Mouse (Mus musculus) MEL (cell line): Measurements from ENCODE around the gene Ndufa5. TPM values are rescaled to one million over a fixed set of nuclear protein-coding genes. Genes with fewer than 3 reads are reported as not detected.
A peak's percentile ranks its signal among the peaks of the same experiment; 100 is the strongest.

Source experiments
- DNase-seq: peaks from one replicate; pipeline ENCODE4 v3.0.0; 2011; ENCODE audit warnings: low read depth, low spot score
- H3K27ac ChIP-seq: 2 replicates; pipeline ENCODE4 v1.5.1; 2012; ENCODE audit warnings: low read depth, mild to moderate bottlenecking, control low read depth, low read length, moderate library complexity; ENCODE audit not compliant: control insufficient read depth
- H3K27me3 ChIP-seq, 2 experiments: fragments of 150-350 bp in 1 of 2; sonication (generic) in 1 of 2; 2 replicates each; pipeline ENCODE4 v1.6.1; 2012; ENCODE audit warnings: low read length in 2 of 2, mild to moderate bottlenecking in 2 of 2, improper control_type of control experiment in 1 of 2, moderate library complexity in 1 of 2; ENCODE audit not compliant: insufficient read depth in 2 of 2, control insufficient read depth in 1 of 2
- H3K36me3 ChIP-seq, 2 experiments: 2 replicates each; pipeline ENCODE4 v1.6.1; 2012 to 2014; ENCODE audit warnings: low read length in 2 of 2, improper control_type of control experiment in 1 of 2, inconsistent platforms in 1 of 2, mild to moderate bottlenecking in 1 of 2; ENCODE audit not compliant: insufficient read depth in 2 of 2, control insufficient read depth in 1 of 2
- H3K4me1 ChIP-seq, 2 experiments: fragments of 150-350 bp in 1 of 2; sonication (generic) in 1 of 2; 2 replicates each; pipeline ENCODE4 v1.6.1; 2012; ENCODE audit warnings: low read length in 2 of 2, improper control_type of control experiment in 1 of 2, mild to moderate bottlenecking in 1 of 2; ENCODE audit not compliant: insufficient read depth in 2 of 2, control insufficient read depth in 1 of 2
- H3K4me3 ChIP-seq, 2 experiments: fragments of 150-350 bp in 1 of 2; sonication (generic) in 1 of 2; 2 replicates each; pipeline ENCODE4 v1.5.1; 2012; ENCODE audit warnings: low read depth in 2 of 2, low read length in 2 of 2, mild to moderate bottlenecking in 2 of 2, moderate library complexity in 2 of 2, control low read depth in 1 of 2, improper control_type of control experiment in 1 of 2; ENCODE audit not compliant: control insufficient read depth in 1 of 2, insufficient read depth in 1 of 2
- H3K79me2 ChIP-seq: 2 replicates; pipeline ENCODE4 v1.6.1; 2012; ENCODE audit warnings: mild to moderate bottlenecking, low read length, moderate library complexity; ENCODE audit not compliant: control insufficient read depth, poor library complexity, insufficient read depth
- H3K9ac ChIP-seq: 2 replicates; pipeline ENCODE4 v1.6.1; 2012; ENCODE audit warnings: low read depth, mild to moderate bottlenecking, control low read depth, low read length, moderate library complexity; ENCODE audit not compliant: control insufficient read depth, poor library complexity, severe bottlenecking
- H3K9me3 ChIP-seq: fragments of 150-350 bp; sonication (generic); replicated peaks from 2 replicates; pipeline ENCODE4 v1.6.1; 2012; ENCODE audit warnings: mild to moderate bottlenecking, low read length, improper control_type of control experiment, moderate library complexity; ENCODE audit not compliant: insufficient read depth
- CHD2 ChIP-seq: IDR thresholded peaks from 2 replicates; pipeline ENCODE4 v1.6.1; 2011; ENCODE audit warnings: low read length, improper control_type of control experiment
- E2F4 ChIP-seq: IDR thresholded peaks from 2 replicates; pipeline ENCODE4 v1.6.1; 2011; ENCODE audit warnings: low read depth, low read length, improper control_type of control experiment, borderline replicate concordance
- GABPA ChIP-seq: IDR thresholded peaks from 2 replicates; pipeline ENCODE4 v1.6.1; 2012; ENCODE audit warnings: low read depth, mild to moderate bottlenecking, inconsistent platforms, low read length, improper control_type of control experiment, moderate library complexity
- GATA1 ChIP-seq: IDR thresholded peaks from 2 replicates; pipeline ENCODE4 v1.6.1; 2011; ENCODE audit warnings: low read depth, low read length, improper control_type of control experiment
- JUND ChIP-seq: IDR thresholded peaks from 2 replicates; pipeline ENCODE4 v1.6.1; 2011; ENCODE audit warnings: low read depth, mild to moderate bottlenecking, improper control_type of control experiment, low read length
- MAFK ChIP-seq: IDR thresholded peaks from 2 replicates; pipeline ENCODE4 v1.6.1; 2011; ENCODE audit warnings: low read depth, mild to moderate bottlenecking, low read length, improper control_type of control experiment, borderline replicate concordance
- MEF2A ChIP-seq: IDR thresholded peaks from 2 replicates; pipeline ENCODE4 v1.6.1; 2014; ENCODE audit warnings: low read depth, mild to moderate bottlenecking, inconsistent platforms, low read length, improper control_type of control experiment; ENCODE audit not compliant: poor library complexity, insufficient replicate concordance, severe bottlenecking; ENCODE audit errors: extremely low read depth
- MYB ChIP-seq: IDR thresholded peaks from 2 replicates; pipeline ENCODE4 v1.6.1; 2011; ENCODE audit warnings: mild to moderate bottlenecking, low read depth, low read length, improper control_type of control experiment
- POLR2A ChIP-seq, 2 experiments: IDR thresholded peaks; 2 replicates each; pipeline ENCODE4 v1.6.1; 2011 to 2012; ENCODE audit warnings: low read length in 2 of 2, mild to moderate bottlenecking in 2 of 2, control low read depth in 1 of 2, improper control_type of control experiment in 1 of 2, low read depth in 1 of 2, moderate library complexity in 1 of 2; ENCODE audit not compliant: control insufficient read depth in 1 of 2, insufficient read depth in 1 of 2, poor library complexity in 1 of 2
- POLR2AphosphoS2 ChIP-seq: IDR thresholded peaks from 2 replicates; pipeline ENCODE4 v1.6.1; 2011; ENCODE audit warnings: low read length, improper control_type of control experiment
- POLR2AphosphoS5 ChIP-seq: IDR thresholded peaks from 2 replicates; pipeline ENCODE4 v1.6.1; 2012; ENCODE audit warnings: low read depth, borderline replicate concordance, mild to moderate bottlenecking, inconsistent platforms, low read length, moderate library complexity, mixed read lengths
- RAD21 ChIP-seq: IDR thresholded peaks from 2 replicates; pipeline ENCODE4 v1.6.1; 2011; ENCODE audit warnings: mild to moderate bottlenecking, low read depth, low read length, improper control_type of control experiment
- SMC3 ChIP-seq: IDR thresholded peaks from 2 replicates; pipeline ENCODE4 v1.6.1; 2011; ENCODE audit warnings: low read depth, low read length, improper control_type of control experiment
- TAL1 ChIP-seq: IDR thresholded peaks from 2 replicates; pipeline ENCODE4 v1.6.1; 2012; ENCODE audit warnings: mild to moderate bottlenecking, inconsistent platforms, low read length, moderate library complexity, mixed read lengths
- TBP ChIP-seq: IDR thresholded peaks from 2 replicates; pipeline ENCODE4 v1.8.0; 2011; ENCODE audit warnings: low read depth, low read length, improper control_type of control experiment
- TCF12 ChIP-seq: IDR thresholded peaks from 2 replicates; pipeline ENCODE4 v1.6.1; 2014; ENCODE audit warnings: low read depth, mild to moderate bottlenecking, inconsistent platforms, low read length, improper control_type of control experiment, moderate library complexity
- UBTF ChIP-seq: IDR thresholded peaks from 2 replicates; pipeline ENCODE4 v1.6.1; 2012; ENCODE audit warnings: low read depth, mild to moderate bottlenecking, inconsistent platforms, low read length, improper control_type of control experiment, moderate library complexity, borderline replicate concordance; ENCODE audit not compliant: insufficient read depth
- ZC3H11A ChIP-seq: IDR thresholded peaks from 2 replicates; pipeline ENCODE4 v1.6.1; 2012; ENCODE audit warnings: low read depth, mild to moderate bottlenecking, inconsistent platforms, low read length, improper control_type of control experiment
- ZMIZ1 ChIP-seq: IDR thresholded peaks from 2 replicates; pipeline ENCODE4 v1.6.1; 2012; ENCODE audit warnings: low read depth, mild to moderate bottlenecking, inconsistent platforms, low read length, improper control_type of control experiment, moderate library complexity
- ZNF384 ChIP-seq: IDR thresholded peaks from 2 replicates; pipeline ENCODE4 v1.6.1; 2012; ENCODE audit warnings: low read depth, mild to moderate bottlenecking, inconsistent platforms, low read length, improper control_type of control experiment
- polyA plus RNA-seq, 2 experiments: library from polyadenylated mRNA; stranded (reverse) in 1 of 2; unstranded in 1 of 2; fragments of >175 nt in 1 of 2; fragments of >200 nt in 1 of 2; gene quantifications; 2 replicates each; pipeline versions ENCODE4 v1.2.1 to v1.2.4; 2012; ENCODE audit warnings: low replicate concordance in 2 of 2, low read depth in 1 of 2; ENCODE audit not compliant: insufficient read length in 2 of 2, insufficient read depth in 1 of 2, missing spikeins in 1 of 2
- total RNA-seq: library from RNA; depleted of rRNA; stranded (reverse); fragments of 300-350 nt; gene quantifications from 2 replicates; pipeline ENCODE4 v1.2.3, GENCODE M21; 2012

Ndufa5 gene
- total and polyA plus RNA-seq, 3 experiments = 225 to 235 TPM; not detected in 1

- TF ChIP-seq GATA1 (no peak), POLR2AphosphoS2 (peak; percentile 86; the same call in 1 of the 2 replicates), GABPA (no peak), ZMIZ1 (peak; percentile 52; the same call in 1 of the 2 replicates), TCF12 (peak; percentile 64)
These were observed at the start of gene Ndufa5 (continued) for GRCm38 (mm10) chr6:24527155-24528063.

GRCm38 (mm10) chr6:24573319-24573718 is 45.5 kb upstream of the Ndufa5 start:
- Histone ChIP-seq H3K36me3 (no peaks in the 10 kb centered on the region), H3K4me1 (no peaks in the 10 kb centered on the region), H3K9me3 (no peaks in the 10 kb centered on the region), H3K79me2 (no peaks in the 10 kb centered on the region), H3K27me3 (no peaks in the 10 kb centered on the region), H3K27ac (no peak overlapping the region), H3K4me3 (no peak overlapping the region), H3K9ac (no peak overlapping the region)
- no peak for DNase-seq
- no peak for TF ChIP-seq JUND
- TF ChIP-seq ZNF384 = no peak
- no peak for TF ChIP-seq POLR2A (IDR thresholded peaks at IDR 0.05; ENCODE audit: control insufficient read depth in 1 of 2, insufficient read depth in 1 of 2, low read depth in 1 of 2, low read length in 2 of 2, poor library complexity in 1 of 2)
- no peak for TF ChIP-seq MAFK
- TF ChIP-seq TAL1 = no peak
- TF ChIP-seq RAD21 = no peak
- TF ChIP-seq E2F4 = no peak
- no peak for TF ChIP-seq MYB
- TF ChIP-seq MEF2A = no peak
- no peak for TF ChIP-seq CHD2

- H3K4me3 ChIP-seq = no peak overlapping the region
- TF ChIP-seq POLR2AphosphoS5 (no peak), TBP (no peak), SMC3 (no peak), ZC3H11A (no peak), UBTF (no peak), JUND (no peak), MAFK (no peak)
- TF ChIP-seq, all 39 proteins: peak for 0
- Histone ChIP-seq H3K4me1 (no peaks in the 10 kb centered on the region), H3K9ac (no peak overlapping the region), H3K36me3 (no peaks in the 10 kb centered on the region), H3K27me3 (no peaks in the 10 kb centered on the region), H3K27ac (no peak overlapping the region), H3K9me3 (no peaks in the 10 kb centered on the region), H3K79me2 (no peaks in the 10 kb centered on the region)
- no peak for DNase-seq
These were observed 44.6 kb upstream of the Ndufa5 start for GRCm38 (mm10) chr6:24572431-24572830.
